Mouse (Mus musculus): ENCODE measurements around the gene Flvcr1. TPM values are rescaled to one million over a fixed set of nuclear protein-coding genes. Genes with fewer than 3 reads are reported as not detected.

Flvcr1 gene
- polyA plus RNA-seq, 1 experiment: 17.0 TPM

DNA sequence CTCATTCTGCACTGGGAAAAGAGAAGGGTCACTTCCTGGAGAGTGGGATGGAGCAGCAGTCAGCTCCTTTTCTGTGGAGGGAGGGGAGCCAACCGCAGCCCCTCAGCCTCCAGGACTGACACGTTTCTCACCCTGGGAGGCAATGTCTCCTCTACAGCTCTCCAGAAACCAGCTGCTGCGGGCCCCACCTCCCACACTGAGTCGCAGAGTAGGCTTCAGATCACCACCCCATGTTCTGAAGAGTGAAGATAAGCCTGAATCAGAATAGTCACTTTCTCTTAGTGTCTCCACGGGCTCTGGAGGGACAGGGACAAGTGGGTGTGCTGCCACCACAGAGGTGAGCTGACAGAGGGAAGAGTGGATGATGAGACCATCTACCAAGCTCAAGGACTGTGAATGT, 67.1 kb downstream of the Flvcr1 start:
- H3K4me3 ChIP-seq (ENCODE audit: insufficient read depth, low read length): no peak overlapping the region
- TF ChIP-seq CTCF (IDR thresholded peaks at IDR 0.05; ENCODE audit: extremely low read depth, insufficient read depth, low read length): no peak
- no peak for TF ChIP-seq POLR2A (IDR thresholded peaks at IDR 0.05; ENCODE audit: extremely low read depth, insufficient read depth, low read length)
- no peaks in the 10 kb centered on the region for H3K4me1 ChIP-seq (ENCODE audit: control insufficient read depth, insufficient read depth, low read length)
- H3K27ac ChIP-seq (ENCODE audit: insufficient read depth, low read length): no peak overlapping the region

Other genes with a start within 250 kb of the Flvcr1 start
- 26.1 and 30.7 TPM in 2 replicates for gene Rps6kc1, start 114.4 kb downstream of the Flvcr1 start, polyA plus RNA-seq (2012; rRNA removed)
- gene Angel2, start 101.0 kb downstream of the Flvcr1 start, polyA plus RNA-seq (2012; rRNA removed): 57.3 and 61.5 TPM in 2 replicates
- 1.9 and 2.0 TPM in 2 replicates for gene Vash2, start 46.9 kb downstream of the Flvcr1 start, polyA plus RNA-seq (2012; rRNA removed)
- gene Spata45, start 10.5 kb upstream of the Flvcr1 start, polyA plus RNA-seq (2012; rRNA removed): not detected in 2 replicates
- 60.7 and 62.4 TPM in 2 replicates for gene Tatdn3, start 36.8 kb upstream of the Flvcr1 start, polyA plus RNA-seq (2012; rRNA removed)
- gene Nsl1, start 36.9 kb upstream of the Flvcr1 start, polyA plus RNA-seq (2012; rRNA removed): 0.52 and 0.61 TPM in 2 replicates
- gene Batf3, start 71.7 kb upstream of the Flvcr1 start, polyA plus RNA-seq (2012; rRNA removed): 3.2 and 4.8 TPM in 2 replicates
- not detected in 2 replicates for gene Fam71a, start 138.7 kb upstream of the Flvcr1 start, polyA plus RNA-seq (2012; rRNA removed)
- gene Atf3, start 191.9 kb upstream of the Flvcr1 start, polyA plus RNA-seq (2012; rRNA removed): 0.72 and 0.73 TPM in 2 replicates